Mouse (Mus musculus) monocyte, adult 59 days (primary cell): ENCODE results near the gene Fmnl3. TPM values are rescaled to one million over a fixed set of nuclear protein-coding genes. Genes with fewer than 3 reads are reported as not detected.

Experiments used
- total RNA-seq, 2 experiments: library from RNA; stranded (reverse); gene quantifications; one replicate each; pipeline ENCODE4 v1.2.4; 2023

Gene Fmnl3
- total RNA-seq: 1 to 10 TPM; 9.2 to 10.0 TPM

DNA sequence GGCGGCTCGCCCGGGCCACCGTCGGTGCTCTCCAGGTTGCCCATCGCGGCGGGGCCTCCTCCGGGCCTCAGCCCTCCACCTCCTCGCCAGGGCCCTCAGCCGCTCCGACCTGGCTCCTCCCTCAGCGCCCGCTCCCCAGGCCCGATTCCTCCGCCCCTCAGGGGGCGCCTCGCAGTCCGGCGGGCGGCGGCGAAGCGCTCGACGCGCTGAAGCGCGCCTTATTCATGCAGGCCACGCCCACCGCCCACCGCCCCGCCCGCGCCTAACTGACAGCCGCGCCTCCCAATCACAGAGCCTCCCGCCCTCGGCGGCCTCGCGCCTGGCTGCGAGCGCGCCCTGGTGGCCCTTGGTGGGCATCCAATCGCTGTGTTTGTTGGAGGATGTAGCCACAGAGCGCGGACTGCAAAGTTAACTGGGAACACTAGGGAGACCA, at the start of gene Fmnl3:
Fmnl3 (minus strand) TSS at position 224 of the 433 bp plus-strand sequence.

DNA sequence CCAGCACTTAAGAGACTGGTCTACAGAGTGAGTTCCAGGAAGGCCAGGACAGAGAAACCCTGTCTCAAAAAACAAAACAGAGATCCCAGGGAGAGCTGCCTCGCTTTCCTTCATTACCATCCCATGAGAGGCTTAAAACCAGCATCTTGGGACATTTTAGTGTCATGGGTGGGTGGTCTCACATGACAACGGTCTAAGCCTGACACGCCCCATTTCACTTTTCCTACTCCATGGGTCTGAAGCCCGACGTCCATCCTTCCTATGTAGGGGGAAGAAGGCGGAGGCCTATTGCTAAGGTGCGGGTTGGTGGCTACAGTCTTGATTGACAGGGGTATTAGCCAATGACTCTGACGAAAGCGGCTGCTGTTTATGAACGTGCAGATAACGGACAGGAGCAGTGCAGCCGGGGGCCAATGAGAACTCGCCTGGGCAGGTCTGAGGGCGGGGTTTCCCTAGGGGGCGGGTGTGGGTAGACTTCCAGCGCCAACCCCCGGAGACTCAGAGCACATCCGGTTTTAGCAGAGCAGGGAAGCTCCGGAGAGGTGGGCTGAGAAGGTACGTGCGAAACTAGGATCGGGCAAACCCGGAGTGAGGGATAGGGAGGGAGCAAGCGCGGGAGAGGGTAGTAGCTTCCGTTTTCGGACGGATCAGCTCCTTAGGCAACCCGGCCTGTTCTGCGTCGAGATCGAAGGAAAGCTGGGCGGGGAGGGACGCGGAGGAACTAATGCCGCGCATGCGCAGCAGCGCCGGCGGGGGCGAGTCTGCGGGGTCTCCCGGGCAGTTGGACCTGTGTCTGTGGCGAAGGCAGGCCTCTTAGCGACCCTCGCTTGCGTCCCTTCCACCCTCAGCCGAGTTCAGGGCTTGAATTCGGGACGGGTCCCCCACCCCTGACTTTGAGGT, 22.5 kb upstream of the Fmnl3 start, which contains the start of gene Tmbim6:
Tmbim6 (plus strand) TSS at position 397 of the 900 bp plus-strand sequence.

GRCm38 (mm10) chr15:99295484-99295981, 74.7 kb downstream of the Fmnl3 start, which contains the start of gene Fam186b:
Gene Fam186b, minus strand, starts transcription at chr15:99295888.

GRCm38 (mm10) chr15:99294813-99295374, 75.4 kb downstream of the Fmnl3 start, which contains the start of gene Prpf40b:
Gene Prpf40b, plus strand, starts transcription at chr15:99295087.

Other genes with a start within 250 kb of the Fmnl3 start
- 1 to 10 TPM in 1 of 2 experiments, under 1 TPM in 1; 0.97 to 1.0 TPM for gene Spats2, start 244.6 kb downstream of the Fmnl3 start, total RNA-seq
- not detected for gene Kcnh3, start 145.6 kb downstream of the Fmnl3 start, total RNA-seq
- gene Mcrs1, start 118.5 kb downstream of the Fmnl3 start, total RNA-seq: 10 to 100 TPM; 66.7 to 77.6 TPM
- gene Prpf40b, start 75.4 kb downstream of the Fmnl3 start, total RNA-seq: 1 to 10 TPM; 3.1 to 5.4 TPM
- gene Fam186b, start 74.6 kb downstream of the Fmnl3 start, total RNA-seq: not detected
- gene Tmbim6, start 22.4 kb upstream of the Fmnl3 start, total RNA-seq: 100 to 1,000 TPM; 530 to 551 TPM
- gene Nckap5l, start 87.3 kb upstream of the Fmnl3 start, total RNA-seq: 10 to 100 TPM in 1 of 2 experiments, 1 to 10 TPM in 1; 7.6 to 11.4 TPM
- gene Bcdin3d, start 104.2 kb upstream of the Fmnl3 start, total RNA-seq: 1 to 10 TPM; 4.7 to 5.0 TPM
- gene Faim2, start 157.7 kb upstream of the Fmnl3 start, total RNA-seq: not detected
- not detected for gene Aqp2, start 208.6 kb upstream of the Fmnl3 start, total RNA-seq
- gene Aqp5, start 220.3 kb upstream of the Fmnl3 start, total RNA-seq: not detected
- not detected for gene Aqp6, start 230.9 kb upstream of the Fmnl3 start, total RNA-seq